Mouse (Mus musculus) midbrain, embryonic 14.5 days (tissue): ENCODE measurements around the gene 1600014C10Rik. TPM values are rescaled to one million over a fixed set of nuclear protein-coding genes. Genes with fewer than 3 reads are reported as not detected.

Experiments
- ATAC-seq: fragments of 200-750 bp; cut with Nextera tagmentation; 2 replicates; pipeline ENCODE4 v1.8.0; 2017; ENCODE audit warnings: moderate number of reproducible peaks, moderate library complexity; ENCODE audit not compliant: low FRiP score, low TSS enrichment
- DNase-seq: peaks from one replicate; pipeline ENCODE4 v3.0.0-alpha.2; 2015
- H3K27ac ChIP-seq: fragments of 300-500 bp; sonication (generic); replicated peaks from 2 replicates; pipeline ENCODE4 v1.5.1; 2014; ENCODE audit warnings: mild to moderate bottlenecking, low read depth, low read length, moderate library complexity
- H3K27me3 ChIP-seq: fragments of 300-500 bp; sonication (generic); 2 replicates; pipeline ENCODE4 v1.6.1; 2014; ENCODE audit warnings: low read length, control low read depth, mixed read lengths; ENCODE audit not compliant: control insufficient read depth, insufficient read depth
- H3K36me3 ChIP-seq: fragments of 300-500 bp; sonication (generic); 2 replicates; pipeline ENCODE4 v1.6.1; 2014; ENCODE audit warnings: low read length, control low read depth; ENCODE audit not compliant: control insufficient read depth, insufficient read depth
- H3K4me1 ChIP-seq: fragments of 300-500 bp; sonication (generic); 2 replicates; pipeline ENCODE4 v1.6.1; 2014; ENCODE audit warnings: mild to moderate bottlenecking, antibody characterized with exemption, low read length, control low read depth; ENCODE audit not compliant: control insufficient read depth, insufficient read depth
- H3K4me2 ChIP-seq: fragments of 300-500 bp; sonication (generic); 2 replicates; pipeline ENCODE4 v1.6.1; 2014; ENCODE audit warnings: mild to moderate bottlenecking, low read length, moderate library complexity
- H3K4me3 ChIP-seq: fragments of 300-500 bp; sonication (generic); replicated peaks from 2 replicates; pipeline ENCODE4 v1.5.1; 2014; ENCODE audit warnings: low read depth, low read length
- H3K9ac ChIP-seq: fragments of 300-500 bp; sonication (generic); replicated peaks from 2 replicates; pipeline ENCODE4 v1.6.1; 2014; ENCODE audit warnings: mild to moderate bottlenecking, low read length, moderate library complexity
- H3K9me3 ChIP-seq: fragments of 300-500 bp; sonication (generic); 2 replicates; pipeline ENCODE4 v1.6.1; 2016; ENCODE audit warnings: low read length, control low read depth, mixed read lengths; ENCODE audit not compliant: control insufficient read depth
- WGBS: fragments of 180-500 bp; shearing (Covaris S2); extraction: QIAGEN DNeasy Blood & Tissue Kit; methylation state at CpG from one replicate; pipeline ENCODE4 v1.1.7; 2014; 5-methylcytosine and 5-hydroxymethylcytosine counted together
- polyA plus RNA-seq: library from polyadenylated mRNA; unstranded; fragments of >200 nt; fragmentation: Nextera tagmentation; extraction: Ambion mirVana; gene quantifications from 2 replicates; pipeline ENCODE4 v1.2.1, GENCODE M21; 2014

Gene 1600014C10Rik
- polyA plus RNA-seq, 1 experiment from 2014 or later, result 31.2 TPM

GRCm38 (mm10) chr7:38188281-38189075 is 5.5 kb downstream of the 1600014C10Rik start:
- ATAC-seq (no peak), DNase-seq (no peak)
- H3K4me3 ChIP-seq, result no peak overlapping the region
- no peak overlapping the region for H3K4me2 ChIP-seq
- H3K4me1 ChIP-seq, result peaks cover 7% of the 10 kb centered on the region; the same call in 1 of the 2 replicates
- no peaks in the 10 kb centered on the region for H3K9me3 ChIP-seq
- no peaks in the 10 kb centered on the region for H3K27me3 ChIP-seq
- no peak overlapping the region for H3K9ac ChIP-seq
- WGBS, result 92% methylated on average over 8 of the region's 8 CpGs
- 0 out of 2 replicates have a peak, but pooled peaks cover 5% of the 10 kb centered on the region for H3K36me3 ChIP-seq
- H3K27ac ChIP-seq, result no peak overlapping the region

GRCm38 (mm10) chr7:38189136-38189982 is 6.3 kb downstream of the 1600014C10Rik start:
- Histone ChIP-seq H3K27me3 (no peaks in the 10 kb centered on the region), H3K36me3 (0 out of 2 replicates have a peak, but pooled peaks cover 5% of the 10 kb centered on the region), H3K9ac (no peak overlapping the region), H3K27ac (no peak overlapping the region), H3K4me2 (no peak overlapping the region), H3K9me3 (no peaks in the 10 kb centered on the region), H3K4me3 (no peak overlapping the region), H3K4me1 (peaks cover 3% of the 10 kb centered on the region; the same call in 1 of the 2 replicates)
- 86% methylated on average over 15 of the region's 15 CpGs for WGBS
- ATAC-seq (no peak), DNase-seq (no peak)

GRCm38 (mm10) chr7:38190056-38190835 is 7.2 kb downstream of the 1600014C10Rik start:
- Histone ChIP-seq H3K27me3 (no peaks in the 10 kb centered on the region), H3K36me3 (0 out of 2 replicates have a peak, but pooled peaks cover 10% of the 10 kb centered on the region), H3K9ac (no peak overlapping the region), H3K4me1 (no peaks in the 10 kb centered on the region), H3K27ac (no peak overlapping the region), H3K9me3 (no peaks in the 10 kb centered on the region), H3K4me2 (no peak overlapping the region), H3K4me3 (no peak overlapping the region)
- DNase-seq (no peak), ATAC-seq (no peak)
- 90% methylated on average over 8 of the region's 8 CpGs for WGBS

GRCm38 (mm10) chr7:38191146-38191545 is 8.1 kb downstream of the 1600014C10Rik start:
- H3K27me3 ChIP-seq, result no peaks in the 10 kb centered on the region
- no peak overlapping the region for H3K9ac ChIP-seq
- WGBS, result 58% methylated on average over 8 of the region's 8 CpGs
- H3K4me3 ChIP-seq, result no peak overlapping the region
- DNase-seq, result no peak
- 0 out of 2 replicates have a peak, but pooled peaks cover 10% of the 10 kb centered on the region for H3K36me3 ChIP-seq
- H3K4me2 ChIP-seq, result no peak overlapping the region
- no peak overlapping the region for H3K27ac ChIP-seq
- ATAC-seq, result no peak
- H3K4me1 ChIP-seq, result no peaks in the 10 kb centered on the region
- no peaks in the 10 kb centered on the region for H3K9me3 ChIP-seq

GRCm38 (mm10) chr7:38191571-38191970 is 8.6 kb downstream of the 1600014C10Rik start:
- Histone ChIP-seq H3K27me3 (no peaks in the 10 kb centered on the region), H3K4me2 (no peak overlapping the region), H3K9me3 (no peaks in the 10 kb centered on the region), H3K9ac (no peak overlapping the region), H3K27ac (no peak overlapping the region), H3K4me1 (no peaks in the 10 kb centered on the region), H3K36me3 (0 out of 2 replicates have a peak, but pooled peaks cover 10% of the 10 kb centered on the region), H3K4me3 (no peak overlapping the region)
- 42% methylated on average over 10 of the region's 10 CpGs for WGBS
- DNase-seq (peak; percentile 10), ATAC-seq (no peak)

- Histone ChIP-seq H3K4me3 (peak overlapping the region; percentile 35), H3K27ac (peak overlapping the region; percentile 58; the same call in 1 of the 2 replicates), H3K36me3 (0 out of 2 replicates have a peak, but pooled peaks cover 1% of the 10 kb centered on the region), H3K4me2 (peak overlapping the region; percentile 61), H3K9me3 (no peaks in the 10 kb centered on the region), H3K4me1 (no peaks in the 10 kb centered on the region), H3K9ac (no peak overlapping the region; the same call in 1 of the 2 replicates), H3K27me3 (no peaks in the 10 kb centered on the region)
- DNase-seq (no peak), ATAC-seq (no peak)
- 69% methylated on average over 8 of the region's 8 CpGs for WGBS
These were observed 17.0 kb downstream of the 1600014C10Rik start for GRCm38 (mm10) chr7:38199907-38200605.

GRCm38 (mm10) chr7:38200606-38201289 is 17.7 kb downstream of the 1600014C10Rik start:
- Histone ChIP-seq H3K9me3 (no peaks in the 10 kb centered on the region), H3K36me3 (no peaks in the 10 kb centered on the region), H3K27ac (peak overlapping the region; percentile 58; the same call in 1 of the 2 replicates), H3K9ac (peak overlapping the region; percentile 59), H3K4me2 (peak overlapping the region; percentile 61), H3K4me3 (peak overlapping the region; percentile 35), H3K4me1 (no peaks in the 10 kb centered on the region), H3K27me3 (no peaks in the 10 kb centered on the region)
- DNase-seq (peak; percentile 95), ATAC-seq (peak; percentile 93)
- WGBS, result 2% methylated on average over 28 of the region's 28 CpGs
